Mouse (Mus musculus) right cerebral cortex, postnatal 4 days (tissue): Measurements from ENCODE around the gene Atp10b.
"Not testable (repeated sequence)": the region's sequence is repeated elsewhere in the genome, so short reads cannot be mapped to it uniquely, and the experiment has no call there.

Experiments
- DNase-seq: peaks from one replicate; pipeline ENCODE4 v3.0.0-alpha.2; 2022

Atp10b gene

GRCm38 (mm10) chr11:43149577-43149976 lies at the start of gene Atp10b:
TSS of gene Atp10b (plus strand) at chr11:43149877.
- no peak for DNase-seq

GRCm38 (mm10) chr11:43101357-43101756 lies 48.3 kb upstream of the Atp10b start:
- no peak for DNase-seq

GRCm38 (mm10) chr11:43125908-43126477 lies 23.7 kb upstream of the Atp10b start:
- DNase-seq: no peak

- DNase-seq: not testable (repeated sequence)
These were observed 23.1 kb upstream of the Atp10b start for GRCm38 (mm10) chr11:43126573-43126972.

GRCm38 (mm10) chr11:43141296-43141695 lies 8.4 kb upstream of the Atp10b start:
- no peak for DNase-seq

GRCm38 (mm10) chr11:43142811-43143210 lies 6.9 kb upstream of the Atp10b start:
- DNase-seq: no peak

- DNase-seq: no peak
These were observed 5.5 kb upstream of the Atp10b start for GRCm38 (mm10) chr11:43144178-43144577.

- not testable (repeated sequence) for DNase-seq
These were observed 4.8 kb upstream of the Atp10b start for GRCm38 (mm10) chr11:43144882-43145281.

GRCm38 (mm10) chr11:43147380-43147779 lies 2.3 kb upstream of the Atp10b start:
- no peak for DNase-seq

- no peak for DNase-seq
These were observed 1.3 kb upstream of the Atp10b start for GRCm38 (mm10) chr11:43148341-43148740.

- no peak for DNase-seq
These were observed 5.3 kb downstream of the Atp10b start for GRCm38 (mm10) chr11:43155004-43155403.

- no peak for DNase-seq
These were observed 5.7 kb downstream of the Atp10b start for GRCm38 (mm10) chr11:43155417-43155816.

GRCm38 (mm10) chr11:43158814-43159213 lies 9.1 kb downstream of the Atp10b start:
- no peak for DNase-seq

GRCm38 (mm10) chr11:43160188-43160942 lies 10.7 kb downstream of the Atp10b start:
- DNase-seq: no peak

GRCm38 (mm10) chr11:43170601-43171000 lies 20.9 kb downstream of the Atp10b start:
- DNase-seq: no peak

- DNase-seq: no peak
These were observed 24.9 kb downstream of the Atp10b start for GRCm38 (mm10) chr11:43174359-43175116.

GRCm38 (mm10) chr11:43182401-43182800 lies 32.7 kb downstream of the Atp10b start:
- DNase-seq: no peak

GRCm38 (mm10) chr11:43182816-43183215 lies 33.1 kb downstream of the Atp10b start:
- DNase-seq: no peak

- DNase-seq: no peak
These were observed 33.8 kb downstream of the Atp10b start for GRCm38 (mm10) chr11:43183457-43183856.

- no peak for DNase-seq
These were observed 36.6 kb downstream of the Atp10b start for GRCm38 (mm10) chr11:43186291-43186690.

GRCm38 (mm10) chr11:43189817-43190593 lies 40.3 kb downstream of the Atp10b start:
- no peak for DNase-seq

- no peak for DNase-seq
These were observed 49.1 kb downstream of the Atp10b start for GRCm38 (mm10) chr11:43198811-43199210.

GRCm38 (mm10) chr11:43199358-43199757 lies 49.7 kb downstream of the Atp10b start:
- no peak for DNase-seq
